Mouse (Mus musculus) left cerebral cortex, adult 8-10 months (tissue): ENCODE data around the gene Ret. TPM values are rescaled to one million over a fixed set of nuclear protein-coding genes. Genes with fewer than 3 reads are reported as not detected.

Source experiments
- DNase-seq, 2 experiments: peaks; one replicate each; pipeline ENCODE4 v3.0.0; 2022; ENCODE audit warnings: low spot score in 2 of 2
- total RNA-seq, 4 experiments: library from RNA; stranded (reverse); gene quantifications; 2 replicates each; pipeline ENCODE4 v1.2.4; 2022

The Ret gene
- total RNA-seq, 4 experiments from 2014 or later: 3.2 to 5.2 (median 3.5) TPM

DNA sequence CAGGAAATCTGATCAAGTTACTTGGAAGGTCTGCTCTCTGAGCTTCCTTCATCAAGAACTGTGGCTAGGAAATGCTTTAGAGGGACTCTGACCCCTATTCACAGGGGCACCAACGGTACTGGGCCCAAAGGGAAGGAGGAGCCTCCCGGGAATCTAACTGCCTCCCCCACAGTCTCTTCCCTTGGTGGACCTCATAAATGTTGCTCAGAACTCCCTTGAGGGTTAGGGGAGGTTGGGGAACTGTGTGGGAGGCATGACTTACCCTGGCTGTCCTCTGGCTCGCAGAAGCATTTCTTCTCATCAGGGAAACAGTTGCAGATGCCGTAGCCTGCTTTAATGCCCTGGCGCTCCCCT lies 23.6 kb downstream of the Ret start:
- DNase-seq: no peak

DNA sequence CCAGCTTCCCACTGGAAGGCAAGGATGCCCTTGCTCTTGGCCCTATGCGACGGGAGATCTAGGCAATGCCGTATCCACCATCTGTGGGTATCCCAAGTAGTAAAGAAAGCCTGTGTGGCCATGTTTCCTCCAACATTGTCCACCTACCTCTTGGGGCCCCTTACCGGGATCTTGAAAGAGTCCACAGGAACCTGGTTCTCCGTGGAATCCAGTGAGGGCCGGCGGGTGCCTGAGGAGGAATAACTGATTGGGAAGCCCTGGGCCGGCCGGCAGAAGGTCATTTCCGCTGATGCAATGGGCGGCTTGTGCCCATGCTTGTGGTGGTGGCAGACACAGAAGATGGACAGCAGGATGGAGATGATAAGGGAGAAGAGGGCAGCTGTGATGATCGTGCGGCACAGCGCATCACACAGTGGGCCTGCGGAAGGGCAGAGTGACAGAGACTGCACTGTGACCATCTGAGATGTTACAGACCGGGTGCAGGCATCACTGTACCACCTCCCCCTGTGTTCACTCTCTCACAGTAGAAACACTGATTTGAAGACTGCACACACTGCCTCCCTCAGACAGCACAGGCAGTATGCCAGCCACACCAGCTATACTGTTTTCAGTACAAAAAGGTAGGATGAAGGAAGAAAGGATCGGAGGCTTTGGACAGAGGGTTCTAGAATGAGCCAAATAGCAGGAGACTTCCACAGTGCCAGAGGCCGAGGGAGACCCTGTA lies 24.1 kb downstream of the Ret start:
- DNase-seq: no peak

DNA sequence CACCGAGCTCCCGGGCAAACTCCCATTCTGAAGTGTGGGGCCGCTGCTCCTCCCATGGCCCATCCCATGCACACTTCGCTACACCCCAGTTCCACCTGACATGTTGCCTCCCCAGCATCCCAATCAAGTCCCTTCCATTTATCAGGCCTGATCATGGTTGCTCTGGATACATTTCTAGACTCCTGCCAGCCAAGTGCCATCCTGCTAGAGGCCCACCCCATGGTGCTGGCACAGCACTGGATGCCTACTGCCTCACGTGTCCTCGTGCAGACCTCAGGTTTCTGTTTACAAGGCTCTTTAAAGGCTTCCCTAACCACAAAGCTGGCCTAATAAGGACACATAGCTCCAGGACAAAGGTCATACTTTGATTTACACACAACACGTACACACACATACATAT lies 26.1 kb downstream of the Ret start:
- no peak for DNase-seq

DNA sequence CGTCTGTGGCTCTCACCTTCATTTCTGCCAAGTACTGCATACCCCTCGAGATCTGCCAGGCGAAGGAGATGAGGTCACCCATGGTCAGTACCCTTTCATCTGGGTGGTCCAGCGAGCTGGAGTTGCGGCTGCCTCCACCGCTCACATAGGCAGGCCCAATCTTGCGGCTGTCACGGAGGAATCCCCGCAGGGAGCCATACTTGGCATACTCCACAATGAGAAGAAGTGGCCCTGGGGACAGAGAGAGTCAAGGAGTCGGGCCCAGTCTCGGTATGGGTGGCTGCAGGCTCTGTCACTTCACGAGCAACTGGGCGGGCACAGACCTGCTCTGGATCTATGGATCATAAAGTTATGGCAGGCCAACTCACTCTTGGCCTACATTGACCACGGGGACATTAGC lies 29.4 kb downstream of the Ret start:
- DNase-seq: no peak

DNA sequence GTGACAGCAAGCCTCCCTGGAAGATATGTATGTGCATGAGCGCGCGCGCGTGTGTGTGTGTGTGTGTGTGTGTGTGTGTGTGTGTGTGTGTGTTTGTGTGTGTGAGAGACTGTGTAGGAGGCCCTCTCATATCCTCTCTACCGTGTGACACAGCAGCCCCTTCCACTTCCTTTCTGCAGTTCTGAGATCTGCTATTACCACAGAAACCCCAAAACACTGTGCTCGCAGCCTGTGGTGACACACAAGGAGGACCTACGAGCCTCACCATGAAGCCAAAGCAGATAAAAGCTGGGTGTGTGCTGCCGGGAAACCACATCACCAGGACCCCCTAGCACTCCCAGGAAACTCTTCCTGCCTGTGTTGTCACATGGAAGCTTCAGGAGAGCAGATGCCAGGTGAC lies 30.5 kb downstream of the Ret start:
- no peak for DNase-seq

DNA sequence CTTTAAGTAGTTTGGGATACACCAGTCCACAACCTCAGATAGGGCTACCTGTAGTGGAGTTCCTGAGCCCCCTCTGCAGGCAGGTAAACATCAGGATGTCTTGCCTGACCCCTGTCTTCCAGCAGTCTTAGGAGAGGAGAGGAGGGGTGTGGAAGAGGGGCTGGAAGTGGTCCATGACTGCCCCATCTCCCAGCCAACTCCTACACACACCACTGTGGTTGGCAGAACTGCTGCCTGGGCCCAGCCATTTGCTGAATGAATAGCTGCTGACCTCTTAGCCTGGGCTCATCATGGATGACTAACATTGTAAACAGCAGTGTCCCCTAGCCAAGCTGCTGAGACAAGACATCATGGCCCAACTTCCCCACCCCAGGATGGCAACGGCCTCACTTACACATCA lies 32.0 kb downstream of the Ret start:
- DNase-seq: no peak

DNA sequence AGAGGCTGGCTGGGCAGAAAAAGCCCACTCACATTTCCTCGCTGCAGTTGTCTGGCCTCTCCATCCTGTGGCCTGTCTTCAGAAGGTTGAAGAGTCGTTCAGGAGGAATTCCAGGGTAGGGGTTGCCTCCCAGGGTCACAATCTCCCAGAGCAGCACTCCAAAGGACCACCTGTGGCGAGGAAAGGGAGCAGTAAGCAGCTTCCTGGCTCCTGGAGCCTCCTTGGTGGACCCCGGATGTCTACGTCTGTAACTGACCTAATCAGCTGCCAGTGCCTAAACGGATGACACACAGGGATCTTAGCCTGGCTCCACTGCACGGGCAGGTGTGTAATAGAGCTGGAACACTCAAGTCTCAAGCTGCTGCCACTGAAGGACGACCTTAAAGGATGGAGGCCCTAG lies 32.8 kb downstream of the Ret start:
- DNase-seq: no peak

DNA sequence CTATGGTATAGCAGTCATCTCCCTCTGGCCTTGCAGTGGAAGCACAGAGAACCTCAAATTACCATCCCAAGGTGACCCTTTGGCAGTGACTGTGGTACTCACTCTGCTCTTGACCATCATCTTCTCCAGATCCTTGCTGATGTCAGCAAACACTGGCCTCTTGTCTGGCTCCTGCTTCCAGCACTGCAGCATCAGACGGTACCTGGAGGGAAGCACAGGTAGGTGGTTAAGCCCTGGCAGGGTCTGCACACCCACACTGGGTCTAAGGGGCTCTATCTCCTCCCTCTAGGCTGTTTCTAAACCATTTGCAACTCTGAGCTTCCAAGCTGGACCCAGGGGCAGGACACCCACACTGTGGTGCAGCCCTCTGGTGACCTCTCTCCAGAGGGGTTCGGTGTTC lies 34.4 kb downstream of the Ret start:
- no peak for DNase-seq

DNA sequence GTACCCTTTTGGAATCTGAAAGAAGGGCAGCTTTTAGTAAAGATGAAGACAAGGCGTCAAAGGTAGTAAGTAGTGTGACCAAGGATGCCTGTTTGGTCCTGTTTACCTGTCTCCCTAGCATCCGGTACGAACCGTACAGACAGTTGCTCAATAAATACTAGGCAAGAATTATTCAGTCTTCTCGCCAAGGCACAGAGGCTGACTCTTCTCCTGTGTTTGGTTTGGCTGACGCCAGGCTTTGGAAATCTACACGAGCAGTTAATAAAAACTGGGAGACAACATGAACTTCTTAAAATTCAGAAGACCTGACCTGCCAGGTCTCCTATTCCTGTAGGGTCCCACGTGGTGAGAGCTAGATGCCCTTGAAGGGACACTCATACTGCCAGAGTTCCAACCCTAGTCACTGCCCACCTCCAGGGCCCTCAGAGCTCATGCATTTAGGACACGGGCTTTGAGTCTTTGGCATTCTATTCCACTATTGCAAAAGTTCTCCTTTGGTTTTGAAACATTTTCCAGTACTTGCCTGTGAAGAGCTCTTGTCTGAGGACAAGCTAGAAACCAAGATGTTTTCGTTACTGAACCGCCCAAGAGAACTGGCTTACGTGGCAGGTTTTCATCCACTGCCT lies 34.9 kb downstream of the Ret start:
- DNase-seq: no peak

DNA sequence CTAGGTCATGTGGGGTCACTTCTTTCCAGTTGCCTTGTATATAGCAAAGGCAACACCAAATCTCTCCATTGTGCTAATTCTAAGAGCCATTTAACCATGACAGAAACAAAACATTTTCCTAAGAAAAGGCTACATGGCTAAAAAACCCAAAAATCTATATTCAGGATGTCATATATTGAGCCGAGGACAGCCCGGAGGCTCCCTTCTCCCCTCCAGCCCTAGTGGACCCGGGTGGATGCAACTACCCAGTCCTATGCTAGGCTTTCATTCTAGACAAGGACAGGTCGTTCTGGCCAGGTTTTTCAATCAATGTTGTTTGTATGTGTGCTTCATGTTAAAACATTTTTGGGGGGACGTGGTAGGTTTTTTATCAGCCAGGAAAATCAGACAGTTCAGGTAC lies 44.4 kb downstream of the Ret start:
- DNase-seq: no peak

DNA sequence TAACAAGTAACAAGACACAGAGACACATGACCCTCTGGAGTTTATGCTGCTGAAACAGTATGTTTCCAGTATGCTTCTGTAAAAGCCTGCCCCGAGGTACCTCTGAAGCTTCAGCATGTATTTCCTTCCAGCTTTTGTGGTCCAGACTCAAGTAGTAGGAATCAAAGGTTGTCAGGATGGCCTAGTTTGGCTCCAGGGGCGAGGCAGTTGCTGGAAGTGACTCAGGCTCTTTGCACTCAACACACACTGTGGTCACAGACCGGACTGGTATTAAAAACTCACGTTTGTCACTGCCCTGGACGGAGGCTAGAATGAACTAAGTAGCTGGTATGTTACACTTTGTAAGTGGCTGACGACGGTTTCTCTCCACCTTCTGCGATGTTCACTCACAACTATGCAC lies 46.5 kb downstream of the Ret start:
- DNase-seq: no peak

DNA sequence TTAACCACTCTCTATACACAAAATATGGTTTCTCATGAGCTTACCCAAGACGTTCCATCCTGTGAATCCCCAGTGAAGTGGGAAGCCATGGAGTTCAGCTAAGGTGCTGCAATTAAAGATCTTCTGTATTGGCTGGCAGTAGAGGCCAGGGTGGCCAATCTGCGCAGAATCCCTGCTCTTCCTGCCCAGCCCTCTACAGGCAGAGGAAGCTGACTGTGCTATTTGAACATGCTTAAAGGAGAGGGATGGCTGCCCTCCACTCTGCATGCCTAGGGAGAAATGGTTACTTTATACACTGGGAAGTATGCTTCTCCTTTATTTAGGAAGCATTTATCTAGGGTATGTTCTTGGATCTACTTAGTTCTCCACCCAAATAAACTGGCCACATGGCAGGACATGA lies 47.0 kb downstream of the Ret start:
- no peak for DNase-seq

DNA sequence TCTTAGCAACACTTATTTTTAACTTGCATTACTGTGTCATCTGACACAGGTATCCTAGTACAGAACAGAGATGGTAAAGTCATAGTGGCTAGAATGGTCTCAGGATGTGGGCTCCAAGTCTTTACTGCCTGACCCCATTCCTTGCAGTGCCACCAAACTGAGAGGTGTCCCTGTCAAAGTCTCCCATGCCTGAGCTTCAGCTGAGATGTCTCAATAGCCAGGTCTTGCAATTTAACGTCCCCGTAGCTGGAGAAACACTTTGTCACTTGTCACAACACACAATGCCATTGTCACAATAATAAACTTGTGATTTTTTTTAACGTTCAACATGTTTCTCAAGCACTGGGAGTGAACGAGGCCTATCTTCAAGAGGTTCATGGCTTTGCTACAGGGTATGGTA lies 47.4 kb downstream of the Ret start:
- DNase-seq: no peak

DNA sequence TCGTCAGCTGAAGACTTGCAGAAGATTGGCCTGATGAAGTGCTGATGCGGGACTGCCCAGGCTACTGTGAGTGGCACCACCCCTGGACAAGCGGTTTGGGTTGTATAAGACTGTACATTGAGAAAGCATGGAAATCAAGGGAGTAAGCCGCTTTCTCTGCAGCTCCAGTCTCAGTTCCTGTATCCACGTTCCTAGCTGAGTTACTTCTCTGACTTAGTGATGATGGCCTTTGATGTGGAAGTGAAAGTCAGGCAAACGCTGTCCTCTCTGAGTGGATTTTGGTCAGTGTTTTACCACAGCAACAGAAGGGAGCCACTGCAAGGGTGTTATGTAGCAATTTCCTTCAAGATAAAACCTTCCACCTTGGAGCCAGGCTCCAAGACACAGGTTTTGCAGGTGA lies 56.6 kb downstream of the Ret start:
- no peak for DNase-seq

DNA sequence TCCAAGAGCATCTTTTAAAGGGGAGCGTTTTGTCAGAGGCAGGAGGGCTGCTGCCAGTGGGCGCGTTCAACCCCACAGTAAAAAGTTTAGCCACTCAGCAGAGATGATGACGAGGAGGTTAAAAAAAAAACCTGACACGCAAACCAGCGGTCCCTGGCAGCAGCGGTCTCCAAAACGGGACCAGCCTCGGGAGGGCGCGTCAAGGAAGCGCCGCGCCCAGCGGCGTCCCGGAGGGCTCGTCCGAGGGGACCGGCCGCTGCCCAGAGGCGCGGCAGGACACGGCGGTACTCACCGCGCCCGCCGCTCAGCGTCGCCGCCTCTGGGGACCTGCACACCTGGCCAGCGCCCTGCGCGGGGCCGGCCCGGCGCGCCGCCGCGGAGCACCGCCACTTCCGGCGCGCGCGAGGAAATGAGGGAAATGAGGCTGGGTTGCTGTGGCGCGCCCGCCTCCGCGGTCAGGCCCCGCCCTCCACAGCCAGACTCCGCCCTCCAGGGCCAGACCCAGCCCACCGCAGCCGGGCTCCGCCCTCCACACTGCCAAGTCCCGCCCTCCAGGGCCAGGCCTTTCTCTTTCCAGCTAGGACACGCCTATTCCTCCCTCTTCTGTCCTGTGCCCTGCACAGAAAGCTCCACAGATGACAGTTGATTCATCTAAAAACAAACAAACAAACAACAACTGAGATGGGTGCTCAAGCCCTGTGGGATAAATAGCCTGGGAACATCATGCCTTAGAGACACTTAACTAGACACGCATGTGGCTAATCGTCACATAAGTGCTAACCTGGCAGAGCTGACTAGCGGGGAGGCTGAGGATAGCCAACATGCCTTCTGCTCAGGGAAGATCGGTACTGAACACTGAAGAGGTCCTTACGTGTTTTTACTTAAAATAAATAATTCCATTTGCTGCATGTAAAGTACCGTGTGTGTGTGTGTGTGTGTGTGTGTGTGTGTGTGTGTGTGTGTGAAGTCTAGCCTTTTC lies 58.5 kb downstream of the Ret start, which contains the start of gene Csgalnact2:
Gene Csgalnact2, minus strand, starts transcription at position 410 of the 979 bp plus-strand sequence.
- DNase-seq: peak; percentile 76 to 86

DNA sequence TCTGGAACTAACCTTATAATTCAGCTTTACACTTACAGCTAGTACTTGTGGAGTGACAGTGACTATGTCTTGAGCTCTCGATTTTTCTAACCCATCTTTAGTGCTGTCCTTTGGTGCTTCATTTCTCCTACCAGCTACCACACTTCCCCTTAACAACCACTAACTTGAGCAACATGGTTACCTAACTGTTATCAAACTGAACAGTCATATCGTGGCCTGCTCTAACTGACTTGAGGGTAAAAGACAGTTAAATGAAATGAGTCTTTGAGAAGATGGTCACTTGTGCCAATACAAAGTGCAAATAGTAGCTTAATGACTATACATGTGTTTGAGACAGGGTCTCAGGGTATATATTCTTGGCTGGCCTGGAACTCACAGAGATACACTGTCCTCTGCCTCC lies 60.4 kb downstream of the Ret start:
- DNase-seq: no peak

DNA sequence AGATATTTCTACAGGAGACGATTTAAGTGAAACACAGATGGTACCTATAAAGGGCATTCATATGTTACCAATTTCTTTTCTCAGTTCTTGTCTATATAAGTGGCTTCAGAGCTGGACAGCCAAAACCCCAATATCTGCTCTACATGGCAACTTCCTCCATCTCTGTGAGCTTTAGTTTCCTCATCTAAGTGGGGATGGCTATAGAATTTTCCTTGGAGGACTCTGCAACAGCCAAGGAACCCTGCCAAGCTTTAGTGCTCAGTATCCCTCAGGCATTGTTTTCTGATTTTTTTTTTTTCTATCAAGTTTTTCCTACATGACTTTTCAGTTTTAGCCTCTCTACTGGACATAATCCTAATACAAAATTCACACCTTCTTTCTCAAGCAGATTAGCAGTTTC lies 63.1 kb downstream of the Ret start:
- DNase-seq: no peak

DNA sequence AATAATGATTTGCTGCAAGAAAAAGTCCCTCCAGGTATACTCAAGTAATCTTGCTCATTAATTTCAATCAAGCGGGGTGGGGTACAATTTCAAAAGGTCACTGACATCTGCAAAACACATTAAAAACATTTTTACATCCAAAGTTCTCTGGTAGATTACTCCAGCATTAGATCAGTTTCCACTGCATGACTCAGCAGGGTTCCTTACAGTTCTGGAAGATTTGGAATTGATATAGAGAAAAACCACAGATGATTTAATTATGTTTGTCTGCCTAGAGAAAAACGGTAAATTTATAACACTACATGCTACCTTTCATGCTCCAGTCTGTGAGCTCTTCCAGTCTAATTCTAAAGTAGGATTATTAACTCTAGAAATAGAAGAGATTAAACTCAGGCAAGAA lies 67.5 kb downstream of the Ret start:
- no peak for DNase-seq

DNA sequence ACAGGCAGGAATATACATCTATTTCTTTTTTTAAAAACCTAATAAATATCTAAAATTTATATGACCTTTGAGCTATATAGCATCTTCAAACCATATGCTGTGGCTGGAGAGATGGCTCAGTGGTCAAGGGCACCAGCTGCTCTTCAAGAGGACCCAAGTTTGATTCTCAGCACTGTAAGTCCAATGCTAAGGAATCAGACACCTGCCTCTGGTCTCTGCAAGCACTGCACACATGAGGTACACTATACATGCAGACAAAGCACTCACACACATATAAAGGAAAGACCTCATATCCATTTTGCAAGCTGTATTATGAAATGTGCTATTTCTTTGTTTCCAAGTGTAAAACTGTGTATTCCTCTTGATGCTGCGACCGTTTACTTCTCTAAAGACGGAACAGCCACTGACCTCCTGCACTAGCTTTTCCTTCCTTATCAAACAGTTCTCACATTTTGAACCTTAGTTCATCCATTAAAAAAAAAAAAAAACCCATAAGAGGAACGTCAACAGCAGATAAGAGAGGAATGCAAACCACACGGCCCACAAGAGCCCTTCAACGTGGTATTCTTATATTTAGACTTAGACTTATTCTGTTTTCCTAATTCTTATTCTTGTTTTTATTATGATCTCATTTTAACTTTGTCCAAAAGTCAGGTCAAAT lies 69.6 kb downstream of the Ret start:
- no peak for DNase-seq

DNA sequence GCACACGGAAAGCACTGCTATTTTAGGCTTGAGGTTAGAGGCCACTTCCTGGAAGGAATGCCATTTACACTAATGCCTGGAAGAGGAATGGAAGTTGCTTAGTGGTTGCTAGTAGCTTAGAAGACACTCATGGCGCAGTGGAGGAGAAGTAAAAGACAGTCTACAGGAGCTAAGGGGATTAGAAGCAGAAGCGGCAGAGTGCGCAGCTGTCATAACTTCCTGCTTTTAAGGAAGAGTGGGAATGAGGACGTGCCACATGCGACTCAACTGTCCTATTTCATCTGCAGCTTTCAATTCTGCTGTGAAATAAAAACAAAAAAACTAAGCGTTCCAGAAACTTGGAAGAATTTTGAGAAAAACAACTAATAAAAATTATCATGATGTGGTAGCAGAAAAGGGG lies 70.3 kb downstream of the Ret start:
- no peak for DNase-seq

DNA sequence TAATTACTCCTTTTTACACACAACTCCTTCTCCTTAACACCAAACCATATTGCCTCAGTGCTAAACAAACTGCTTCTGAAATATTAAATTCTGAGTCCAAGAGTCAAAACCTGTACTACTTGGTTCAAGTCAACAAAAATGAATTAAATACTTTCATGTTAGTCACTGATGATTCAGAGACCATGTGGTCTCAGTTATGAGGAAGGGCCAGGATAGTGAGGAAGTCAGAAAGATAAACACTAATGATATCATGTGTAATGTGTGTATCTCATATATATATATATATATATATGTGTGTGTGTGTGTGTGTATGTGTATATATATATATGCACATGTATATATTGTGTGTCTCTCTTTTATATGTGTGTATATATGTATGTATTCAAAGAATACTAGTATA lies 70.9 kb downstream of the Ret start:
- no peak for DNase-seq

DNA sequence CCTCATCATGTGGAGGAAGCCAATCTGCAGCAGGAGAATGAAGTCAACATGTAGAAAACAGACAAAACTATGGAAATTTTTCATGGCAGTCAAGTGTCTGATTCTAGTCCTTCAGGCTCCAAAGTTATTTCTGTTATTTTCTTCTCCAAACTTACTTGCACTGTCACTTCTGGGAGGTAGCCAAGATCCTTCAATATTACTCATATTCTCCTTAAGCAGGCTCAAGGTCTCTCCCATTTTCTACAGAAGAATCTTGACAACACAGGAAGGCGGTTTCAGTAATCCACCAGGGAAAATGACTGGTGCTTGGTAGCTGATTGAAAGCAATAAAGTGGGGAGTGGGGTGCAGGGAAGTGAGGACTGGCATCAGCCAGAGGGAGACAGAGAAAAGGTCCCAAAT lies 74.8 kb downstream of the Ret start:
- DNase-seq: no peak
